Mouse (Mus musculus) layer of hippocampus, adult 11-12 months (tissue): ENCODE measurements around the gene Rpa2.

ENCODE experiments used
- DNase-seq: peaks from one replicate; pipeline ENCODE4 v3.0.0; 2022; ENCODE audit warnings: low spot score

Gene Rpa2

DNA sequence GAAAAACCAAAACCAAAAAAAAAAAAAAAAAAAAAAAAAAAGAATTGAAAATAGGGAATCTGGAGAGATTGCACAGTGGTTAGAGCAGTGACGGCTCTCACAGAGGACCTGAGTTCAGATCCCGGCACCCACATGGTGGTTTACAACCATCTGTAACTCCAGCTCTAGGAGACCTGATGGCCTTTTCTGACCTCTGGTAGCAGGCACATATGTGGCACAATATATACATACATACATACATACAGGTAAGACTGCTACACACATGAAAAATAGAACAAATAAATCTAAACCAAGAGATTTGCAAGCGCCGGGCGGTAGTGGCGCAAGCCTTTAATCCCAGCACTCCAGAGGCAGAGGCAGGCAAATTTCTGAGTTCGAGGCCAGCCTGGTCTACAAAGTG lies 35.7 kb downstream of the Rpa2 start:
- no peak for DNase-seq

DNA sequence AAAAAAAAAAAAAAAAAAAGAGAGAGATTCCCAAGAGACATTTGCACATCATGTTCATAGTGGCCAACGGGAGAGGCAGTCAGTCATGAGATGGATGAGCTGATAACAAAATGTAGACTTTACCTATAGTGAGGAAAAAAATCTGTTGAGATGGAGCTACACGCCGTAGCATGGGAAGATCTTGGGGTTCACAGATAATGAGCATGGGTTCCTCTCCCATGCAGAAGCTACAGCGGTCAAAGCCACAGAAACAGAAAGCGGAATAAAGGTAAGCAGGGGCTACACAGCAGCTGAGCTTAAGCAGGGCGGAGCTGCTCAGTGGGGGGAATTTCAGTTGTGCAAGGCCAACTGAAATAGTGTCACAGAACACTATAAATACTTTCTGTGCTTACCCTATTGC lies 36.2 kb downstream of the Rpa2 start:
- no peak for DNase-seq

DNA sequence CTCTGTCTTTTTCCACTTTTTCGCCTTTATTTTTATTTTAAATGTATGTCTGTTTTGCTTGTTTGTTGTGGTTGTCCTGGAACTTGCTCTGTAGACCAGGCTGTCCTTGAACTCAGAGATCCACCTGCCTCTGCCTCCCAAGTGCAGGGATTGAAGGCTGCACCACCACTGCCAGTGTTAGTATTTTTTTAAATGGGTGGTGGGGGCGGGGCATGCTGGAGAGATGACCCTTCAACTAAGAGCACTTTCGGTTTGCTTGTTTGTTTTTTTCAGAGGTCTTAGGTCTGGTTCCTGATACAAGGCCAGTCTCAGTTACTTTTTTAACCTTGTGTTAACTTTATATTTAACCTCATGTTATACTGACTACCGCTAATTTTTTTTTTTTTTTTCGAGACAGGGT lies 37.0 kb downstream of the Rpa2 start:
- DNase-seq: no peak

DNA sequence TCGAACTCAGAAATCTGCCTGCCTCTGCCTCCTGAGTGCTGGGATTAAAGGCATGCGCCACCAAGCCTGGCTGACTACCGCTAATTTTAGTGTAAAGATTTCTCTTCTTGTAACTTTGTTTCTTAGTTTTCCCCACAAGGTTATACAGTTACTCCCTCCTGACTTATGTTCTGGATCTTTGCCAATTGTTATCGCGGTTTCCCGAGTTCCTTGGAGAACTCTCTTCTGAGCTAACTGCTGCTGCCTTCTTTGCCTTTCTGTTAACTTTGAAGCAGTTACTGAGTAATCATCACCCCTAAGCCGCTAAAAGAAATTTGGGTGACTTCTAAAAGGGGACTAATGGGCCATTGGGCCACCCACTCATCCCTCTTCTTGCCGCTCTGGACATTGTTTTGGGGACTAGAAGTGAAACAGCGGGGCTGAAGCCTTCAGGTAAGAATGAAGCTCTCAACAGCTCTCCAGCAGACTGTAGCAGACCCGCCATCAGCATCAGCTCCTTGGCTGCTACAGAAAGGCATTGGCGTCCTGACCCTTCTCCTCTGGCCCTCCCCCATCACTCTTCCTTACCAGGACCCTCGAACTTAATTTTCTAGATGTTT lies 37.6 kb downstream of the Rpa2 start:
- DNase-seq: no peak

DNA sequence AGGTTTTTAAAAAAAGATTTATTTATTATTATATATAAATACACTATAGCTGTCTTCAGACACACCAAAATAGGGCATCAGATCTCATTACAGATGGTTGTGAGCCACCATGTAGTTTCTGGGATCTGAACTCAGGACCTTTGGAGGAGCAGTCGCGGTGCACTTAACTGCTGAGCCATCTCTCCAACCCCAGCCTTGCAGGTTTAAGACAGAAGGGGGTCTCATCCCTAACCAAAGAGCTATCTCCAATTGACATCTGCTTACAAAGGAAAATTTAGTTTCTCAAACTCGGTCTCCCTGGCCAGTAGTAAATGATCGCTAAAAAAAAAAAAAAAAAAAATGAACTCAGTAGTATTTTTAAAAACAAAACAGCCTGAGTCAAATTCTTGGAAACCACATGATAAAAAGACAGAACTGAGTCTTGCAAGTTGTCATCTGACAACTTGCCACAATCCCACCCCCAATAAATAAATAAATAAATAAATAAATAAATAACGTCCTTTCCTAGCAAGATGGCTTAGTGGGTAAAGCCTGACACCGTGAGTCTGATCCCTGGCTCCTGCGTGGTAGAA lies 38.6 kb downstream of the Rpa2 start:
- no peak for DNase-seq

DNA sequence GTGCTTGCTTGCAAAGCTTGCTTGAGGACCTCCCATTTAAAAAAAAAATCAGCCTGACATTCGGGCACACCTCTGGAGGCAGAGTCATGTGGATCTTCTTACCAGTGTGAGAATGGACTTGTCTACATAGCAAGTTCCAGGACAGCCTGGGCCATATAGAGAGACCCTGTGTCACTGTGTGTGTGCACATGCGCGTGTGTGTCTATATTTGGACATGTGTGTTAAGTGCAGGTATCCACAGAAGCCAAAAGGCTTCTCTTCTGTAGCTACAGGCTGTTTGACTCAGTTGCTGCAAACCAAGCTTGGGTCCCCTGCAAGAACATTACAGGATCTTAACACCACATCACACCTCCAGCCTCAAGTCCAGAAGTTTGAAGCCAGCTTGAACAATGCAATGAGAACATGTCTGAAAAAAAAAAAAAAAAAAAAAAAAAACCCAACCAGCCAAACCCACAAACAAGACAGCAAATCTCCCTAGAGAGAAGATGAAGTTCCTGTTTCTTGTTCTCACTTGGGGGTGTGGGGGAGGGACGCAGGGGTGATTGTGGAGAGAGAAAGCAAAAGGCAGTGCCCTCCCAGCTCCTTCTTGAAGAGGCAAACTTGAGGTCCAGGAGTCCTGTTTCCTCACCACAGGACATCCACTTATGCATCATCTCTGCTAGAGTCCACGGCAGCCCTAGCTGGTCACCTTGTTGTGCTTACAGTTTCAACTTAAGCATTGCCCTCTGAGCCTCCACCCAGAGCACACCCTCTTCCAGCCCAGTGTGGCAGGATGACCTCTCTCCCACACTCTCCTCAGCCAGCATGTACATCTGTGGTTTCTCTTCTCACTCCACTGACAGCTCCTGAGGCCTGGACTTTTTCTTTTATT lies 39.9 kb downstream of the Rpa2 start:
- DNase-seq: no peak

DNA sequence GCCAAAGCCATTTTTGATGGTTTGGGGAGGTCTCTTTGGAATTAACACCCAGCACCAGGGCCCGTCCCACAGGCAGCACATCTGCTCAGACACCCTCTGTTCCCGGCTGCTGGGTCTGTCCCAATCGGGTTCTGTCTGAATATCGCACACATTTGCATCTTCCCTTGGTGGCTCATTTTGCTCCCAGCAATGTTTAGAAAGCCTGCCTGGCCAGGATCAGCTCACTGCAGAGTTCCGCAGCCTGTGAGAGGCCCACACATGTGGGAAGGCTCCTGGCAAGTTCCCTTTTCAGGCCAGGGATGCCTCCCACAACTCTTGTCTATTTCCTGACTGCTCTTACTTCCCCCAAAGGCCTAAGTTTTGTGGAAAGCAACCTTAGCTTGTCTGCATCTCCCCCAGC lies 41.5 kb downstream of the Rpa2 start:
- DNase-seq: peak; percentile 48

DNA sequence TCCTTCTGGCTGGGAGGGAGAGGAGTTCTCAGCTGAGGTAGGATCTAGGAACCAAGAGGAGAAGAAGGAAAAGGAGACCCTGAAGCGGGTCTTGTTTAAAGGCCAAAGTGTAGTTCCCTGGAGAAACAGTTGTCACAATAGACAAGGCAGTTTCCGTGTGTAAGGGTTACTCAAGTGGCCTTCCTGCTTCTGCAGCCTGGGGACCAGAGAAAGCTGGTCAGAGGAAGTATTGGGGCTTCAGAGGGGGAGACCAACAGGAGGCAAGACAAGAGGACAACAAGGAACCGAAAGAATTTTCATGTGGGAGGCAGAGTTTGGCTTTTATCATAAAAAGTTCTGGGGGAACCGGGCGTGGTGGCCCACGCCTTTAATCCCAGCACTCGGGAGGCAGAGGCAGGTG lies 48.3 kb downstream of the Rpa2 start:
- DNase-seq: no peak

DNA sequence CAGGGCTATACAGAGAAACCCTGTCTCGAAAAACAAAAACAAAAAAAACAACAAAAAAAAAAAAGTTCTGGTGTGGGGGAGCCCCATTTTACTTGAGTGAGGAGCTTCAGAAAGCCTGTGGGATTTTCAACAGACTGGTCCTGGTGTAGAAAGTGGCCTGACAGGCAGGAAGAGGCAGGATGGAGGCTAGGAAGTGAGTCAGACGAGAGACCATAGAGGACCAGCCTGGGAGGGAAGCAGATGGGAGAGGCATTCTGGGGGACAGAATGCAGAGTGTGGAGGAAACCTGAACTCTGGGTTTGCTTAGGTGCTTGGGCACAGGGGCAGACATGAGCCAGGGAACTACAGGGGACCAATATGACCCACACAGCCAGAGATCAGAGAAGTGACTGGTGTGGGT lies 48.7 kb downstream of the Rpa2 start:
- no peak for DNase-seq

DNA sequence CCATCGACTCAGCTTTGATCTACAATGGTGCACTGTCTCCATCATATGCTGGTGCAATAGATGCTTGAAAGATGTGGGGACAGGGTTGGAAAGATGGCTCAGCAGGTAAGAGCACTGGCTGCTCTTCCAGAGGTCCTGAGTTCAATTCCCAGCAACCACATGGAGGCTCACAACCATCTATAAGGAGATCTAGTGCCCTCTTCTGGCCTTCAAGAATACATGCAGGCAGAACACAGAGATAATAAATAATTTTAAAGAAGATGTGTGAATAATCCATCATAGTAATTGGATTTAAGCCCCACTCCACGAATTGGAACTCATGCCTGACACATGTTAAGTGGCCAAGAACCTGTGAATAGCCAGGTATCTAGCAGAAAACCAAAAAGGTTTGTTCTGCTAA lies 50.3 kb downstream of the Rpa2 start:
- no peak for DNase-seq

DNA sequence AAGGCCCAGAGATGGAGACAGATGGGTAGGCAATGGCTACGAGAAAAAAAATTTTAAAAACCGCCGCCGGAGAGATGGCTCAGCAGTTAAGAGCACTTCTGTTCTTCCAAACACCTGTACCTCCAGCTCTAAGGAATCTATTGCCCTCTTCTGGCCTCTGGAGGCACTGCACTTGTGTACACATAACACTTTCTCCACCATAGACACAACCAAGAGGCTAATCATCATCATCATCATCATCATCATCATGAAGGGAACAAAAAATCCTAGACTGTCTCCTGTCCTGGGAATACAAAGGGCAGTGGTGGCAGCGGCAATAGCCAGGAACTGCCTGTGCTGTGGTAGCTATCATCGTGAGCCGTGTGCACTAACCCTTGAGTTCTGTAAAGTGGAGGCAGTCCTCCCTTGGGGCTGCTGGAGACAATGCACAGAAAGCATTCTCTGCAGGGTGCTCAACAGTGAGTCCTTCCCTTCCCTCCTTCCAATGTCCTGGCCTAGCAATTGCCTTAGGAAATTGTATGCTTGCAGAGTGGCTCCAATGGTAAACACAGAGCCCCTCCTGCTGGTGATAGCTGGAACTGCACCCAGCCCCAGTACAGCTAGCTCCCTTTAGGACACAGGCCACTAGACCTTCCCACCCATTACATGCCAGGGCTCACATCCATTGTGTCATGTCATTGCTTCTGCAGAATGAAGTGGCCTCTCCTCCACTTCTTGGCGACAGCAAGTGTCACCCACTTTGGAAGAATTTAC lies 55.7 kb downstream of the Rpa2 start:
- peak; percentile 78 for DNase-seq
